Mouse (Mus musculus): ENCODE results near the gene Smim4. TPM values are rescaled to one million over a fixed set of nuclear protein-coding genes. Genes with fewer than 3 reads are reported as not detected.

Gene Smim4
- total RNA-seq, 2 experiments from 2014 or later, result 61.8 to 205 TPM

DNA sequence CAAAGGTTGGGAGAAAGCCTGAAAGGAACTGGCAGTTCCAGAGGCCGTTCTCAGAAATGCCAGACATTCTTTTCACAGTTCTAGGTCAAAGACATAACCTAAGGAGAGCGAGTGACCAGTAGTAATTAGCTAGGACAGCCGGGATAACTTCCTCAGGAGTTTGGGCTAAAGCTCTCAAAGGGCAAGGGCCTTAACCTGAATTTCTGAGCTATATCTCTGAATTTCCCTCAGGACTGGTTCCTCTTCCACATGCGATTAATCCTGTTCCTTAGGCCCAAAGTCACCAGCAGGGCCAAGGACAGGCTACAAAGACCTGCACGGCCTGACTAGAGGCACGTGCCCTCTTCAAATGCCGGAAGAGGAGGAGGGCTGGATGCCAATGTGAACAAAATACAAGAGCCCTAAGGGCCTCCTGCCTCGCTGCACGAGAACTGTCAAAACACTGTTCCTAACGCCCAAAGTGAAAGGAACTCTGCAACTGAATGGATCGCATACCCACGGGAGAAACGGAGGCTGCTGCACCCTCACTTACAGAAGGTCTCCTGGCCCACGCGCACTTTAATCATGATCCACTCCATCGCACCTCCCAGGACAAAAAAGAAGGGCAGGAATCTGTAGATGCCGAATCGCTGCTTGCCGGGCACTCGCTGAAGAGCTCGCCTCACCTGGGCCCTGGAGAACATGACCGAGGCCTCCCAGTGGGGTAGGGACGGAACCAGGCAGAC lies 493 bp downstream of the Smim4 start:
- 0 out of 2 replicates have a peak, but pooled peaks have one; percentile 16 for ATAC-seq (replicated peaks; ENCODE audit: low FRiP score, low TSS enrichment, poor library complexity, severe bottlenecking)

- ATAC-seq (replicated peaks; ENCODE audit: low FRiP score, low TSS enrichment, poor library complexity, severe bottlenecking), result peak; percentile 34
Observed at GRCm38 (mm10) chr14:31126826-31127225, 1.9 kb downstream of the Smim4 start.

DNA sequence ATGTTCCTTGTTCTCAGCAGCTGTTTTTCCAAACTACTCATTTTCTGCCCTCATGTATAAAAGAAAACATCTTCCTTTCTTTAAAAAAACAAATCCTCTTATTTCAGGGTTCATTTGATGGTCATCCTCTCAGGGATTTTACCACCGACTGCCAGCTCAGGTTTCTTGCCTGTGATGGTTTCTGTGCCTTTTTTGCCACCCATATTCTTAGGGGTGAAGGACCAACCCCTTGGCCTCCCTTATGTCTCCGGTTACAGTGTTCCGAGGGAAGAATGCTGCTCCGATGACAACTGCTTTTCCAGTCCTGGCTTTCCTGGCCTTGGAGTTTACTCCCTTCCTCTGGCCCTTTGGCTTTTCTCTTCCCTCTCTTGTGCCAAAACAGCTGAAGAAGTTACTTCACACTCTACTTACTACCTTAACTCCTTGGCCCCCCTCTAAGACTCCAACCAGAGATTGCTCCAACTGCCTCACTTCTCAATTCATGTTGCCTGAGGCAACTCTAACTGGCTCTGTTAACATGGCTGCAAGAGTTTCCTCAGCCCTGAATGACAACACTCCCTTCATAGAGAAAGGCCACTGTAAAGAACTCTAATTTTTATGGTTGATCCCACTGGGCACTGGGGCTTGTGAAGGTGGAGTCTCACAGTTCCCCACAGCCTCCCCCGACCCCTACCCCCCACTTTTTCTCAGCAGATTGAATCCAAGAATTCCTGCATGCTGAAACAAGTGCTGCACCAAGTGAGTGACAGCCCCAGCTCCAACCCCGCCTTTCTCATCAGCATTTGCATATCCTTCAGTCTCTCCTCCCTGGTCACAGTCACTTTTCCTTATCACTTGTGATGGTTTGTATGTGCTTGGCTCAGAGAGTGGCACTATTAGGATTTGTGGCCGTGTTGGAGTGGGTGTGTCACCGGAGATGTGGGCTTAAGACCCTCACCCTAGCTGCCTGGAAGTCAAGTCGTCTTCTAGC lies 3.4 kb downstream of the Smim4 start:
- no peak for ATAC-seq (replicated peaks; ENCODE audit: low FRiP score, low TSS enrichment, poor library complexity, severe bottlenecking)

DNA sequence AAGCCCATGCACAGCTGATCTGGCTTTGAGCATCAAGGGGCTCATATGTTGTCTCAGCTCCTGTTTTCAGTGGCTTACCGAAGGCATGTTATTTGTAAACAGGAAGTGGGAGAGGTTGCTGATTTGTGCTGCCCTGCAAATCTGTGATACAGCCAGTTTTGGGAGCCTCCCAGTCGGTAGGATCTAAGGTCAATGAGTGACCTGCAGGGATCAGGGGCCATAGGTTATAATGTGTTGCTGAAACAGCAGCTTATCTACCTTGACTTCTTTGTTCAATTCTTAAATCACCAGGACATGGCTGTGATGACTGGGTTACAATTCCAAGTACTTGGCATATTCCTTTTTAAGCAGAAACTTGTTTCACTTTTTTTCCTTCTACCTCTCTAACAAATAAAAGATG lies 13.2 kb downstream of the Smim4 start:
- no peak for ATAC-seq (replicated peaks; ENCODE audit: low FRiP score, low TSS enrichment, poor library complexity, severe bottlenecking)

DNA sequence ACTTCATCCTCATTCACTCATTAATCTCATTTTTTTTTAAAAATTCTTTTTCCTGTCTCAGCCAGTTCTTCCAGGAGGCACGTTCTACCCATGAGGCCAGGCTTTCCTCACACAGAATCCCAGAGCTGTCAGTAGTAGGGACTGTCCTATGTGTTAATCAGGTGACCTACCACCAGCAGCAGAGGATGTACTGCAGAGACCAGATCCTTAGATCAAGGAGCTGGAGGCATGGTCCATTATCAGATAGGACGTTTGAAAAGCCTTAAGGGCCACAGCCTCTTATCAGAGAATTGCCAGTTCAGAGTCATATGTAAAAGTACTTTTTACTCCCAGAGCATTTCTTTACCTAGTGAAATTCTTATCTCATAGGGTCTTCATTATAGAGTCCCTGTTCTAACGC lies 14.7 kb downstream of the Smim4 start:
- ATAC-seq (replicated peaks; ENCODE audit: low FRiP score, low TSS enrichment, poor library complexity, severe bottlenecking), result peak; percentile 45

DNA sequence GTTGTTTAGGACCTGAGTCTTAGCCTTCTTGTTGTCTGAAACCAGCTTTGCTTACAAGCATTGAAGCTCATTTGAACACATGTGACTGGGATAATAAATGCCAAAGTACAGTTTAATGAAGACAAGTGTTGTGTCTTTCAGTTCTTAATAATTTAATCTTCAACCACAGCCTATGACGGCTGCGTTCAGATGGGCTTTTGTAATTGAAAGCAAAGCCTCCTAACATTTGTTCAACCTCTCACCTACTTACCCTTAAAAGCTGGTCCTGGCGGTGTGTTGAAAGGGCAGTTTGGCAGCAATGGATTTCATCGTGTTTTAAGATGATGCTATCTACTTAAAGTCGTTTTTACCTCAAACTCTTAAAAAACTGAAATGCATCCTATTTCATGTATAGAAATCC lies 16.6 kb downstream of the Smim4 start:
- no peak for ATAC-seq (replicated peaks; ENCODE audit: low FRiP score, low TSS enrichment, poor library complexity, severe bottlenecking)

GRCm38 (mm10) chr14:31110613-31111012 lies 18.1 kb downstream of the Smim4 start:
- ATAC-seq (replicated peaks; ENCODE audit: low FRiP score, low TSS enrichment, poor library complexity, severe bottlenecking), result peak; percentile 96

- ATAC-seq (replicated peaks; ENCODE audit: low FRiP score, low TSS enrichment, poor library complexity, severe bottlenecking), result no peak
Observed at GRCm38 (mm10) chr14:31105156-31105555, 23.6 kb downstream of the Smim4 start.

GRCm38 (mm10) chr14:31089918-31090317 lies 38.8 kb downstream of the Smim4 start:
- no peak for ATAC-seq (replicated peaks; ENCODE audit: low FRiP score, low TSS enrichment, poor library complexity, severe bottlenecking)

- ATAC-seq (replicated peaks; ENCODE audit: low FRiP score, low TSS enrichment, poor library complexity, severe bottlenecking), result no peak
Observed at GRCm38 (mm10) chr14:31088515-31088914, 40.2 kb downstream of the Smim4 start.

DNA sequence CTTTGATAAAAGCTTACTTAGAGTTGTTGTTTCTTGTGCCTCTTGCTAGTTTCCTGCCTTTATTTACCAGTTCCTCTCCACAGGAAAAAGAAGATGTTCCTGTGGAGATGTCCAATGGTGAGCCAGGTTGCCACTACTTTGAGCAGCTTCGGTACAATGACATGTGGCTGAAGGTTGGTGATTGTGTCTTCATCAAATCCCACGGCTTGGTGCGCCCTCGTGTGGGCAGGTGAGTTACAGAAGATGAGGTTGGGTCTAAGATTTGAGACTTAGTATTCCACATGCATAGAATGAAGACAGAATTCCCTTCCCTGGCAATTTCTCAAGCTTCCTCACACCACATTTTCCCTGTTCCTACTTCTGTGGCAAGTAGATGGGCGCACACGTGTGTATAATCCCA lies 41.3 kb downstream of the Smim4 start:
- ATAC-seq (replicated peaks; ENCODE audit: low FRiP score, low TSS enrichment, poor library complexity, severe bottlenecking), result no peak

DNA sequence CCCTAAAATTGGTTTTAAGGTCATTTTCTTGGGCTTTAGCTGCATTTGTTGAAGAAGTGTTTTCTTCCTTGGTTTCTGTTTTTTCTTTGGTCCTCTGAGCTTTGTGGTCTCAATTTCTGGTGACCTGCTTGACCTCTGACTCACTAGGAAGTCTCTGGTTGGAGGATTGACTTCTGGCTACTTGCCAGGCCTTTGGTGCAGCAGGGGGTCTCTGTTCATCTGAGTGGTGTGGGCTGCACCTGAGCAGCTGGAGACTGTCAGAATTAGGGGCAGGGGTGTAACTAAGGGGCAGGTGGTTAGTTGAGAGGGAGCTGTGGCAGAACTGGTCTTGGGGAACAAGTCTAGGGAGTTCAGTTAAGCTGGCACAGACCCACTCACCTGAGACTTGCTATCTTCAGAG lies 47.6 kb downstream of the Smim4 start:
- ATAC-seq (replicated peaks; ENCODE audit: low FRiP score, low TSS enrichment, poor library complexity, severe bottlenecking), result no peak

DNA sequence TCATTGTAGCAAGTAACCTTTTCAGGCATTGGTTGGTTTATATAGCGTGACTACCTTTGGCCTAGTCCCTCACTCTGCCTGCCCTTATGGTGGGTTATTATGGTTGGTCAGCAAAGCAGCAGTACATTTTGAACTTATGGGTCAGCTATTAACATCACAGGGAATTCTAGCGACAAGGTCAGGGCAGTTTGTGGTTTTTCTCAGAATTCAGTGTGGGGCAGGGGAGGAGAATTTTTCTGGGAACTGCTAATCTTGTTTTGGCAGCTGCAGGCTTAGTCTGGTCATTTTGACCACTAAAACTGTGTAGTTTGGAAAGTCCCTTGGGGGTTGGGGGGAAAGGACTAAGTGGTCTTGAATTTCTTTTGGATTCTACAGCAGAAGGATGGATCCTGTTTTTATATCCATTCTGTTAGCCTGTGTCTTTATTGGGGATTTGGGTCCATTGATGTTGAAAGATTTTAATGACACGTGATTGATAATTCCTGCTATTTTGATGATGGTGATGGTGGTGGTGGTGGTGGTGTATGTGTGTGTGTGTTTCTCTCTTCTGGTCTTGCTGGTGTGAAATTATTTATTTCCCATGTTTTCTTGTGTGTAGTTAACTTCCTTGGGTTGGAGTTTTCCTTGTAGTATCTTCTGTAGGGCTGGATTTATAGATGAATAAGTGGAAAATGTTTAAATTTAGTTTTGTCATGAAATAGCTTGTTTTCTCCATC lies 49.3 kb downstream of the Smim4 start:
- no peak for ATAC-seq (replicated peaks; ENCODE audit: low FRiP score, low TSS enrichment, poor library complexity, severe bottlenecking)

GRCm38 (mm10) chr14:31078597-31079208 lies 50.1 kb downstream of the Smim4 start:
- no peak for ATAC-seq (replicated peaks; ENCODE audit: low FRiP score, low TSS enrichment, poor library complexity, severe bottlenecking)

GRCm38 (mm10) chr14:31069086-31069733 lies 59.5 kb downstream of the Smim4 start:
- ATAC-seq (replicated peaks; ENCODE audit: low FRiP score, low TSS enrichment, poor library complexity, severe bottlenecking), result no peak; the same call in 1 of the 2 replicates

GRCm38 (mm10) chr14:31062277-31062676 lies 66.5 kb downstream of the Smim4 start:
- ATAC-seq (replicated peaks; ENCODE audit: low FRiP score, low TSS enrichment, poor library complexity, severe bottlenecking), result peak; percentile 57; the same call in 1 of the 2 replicates

- ATAC-seq (replicated peaks; ENCODE audit: low FRiP score, low TSS enrichment, poor library complexity, severe bottlenecking), result peak; percentile 98
Observed at GRCm38 (mm10) chr14:31045817-31046216, 82.9 kb downstream of the Smim4 start.

- ATAC-seq (replicated peaks; ENCODE audit: low FRiP score, low TSS enrichment, poor library complexity, severe bottlenecking), result peak; percentile 57; the same call in 1 of the 2 replicates
Observed at GRCm38 (mm10) chr14:31045296-31045695, 83.5 kb downstream of the Smim4 start.

Measured in megakaryocyte-erythroid progenitor cell, adult 5-6 weeks (primary cell).